Mouse (Mus musculus): ENCODE data around the gene Btbd6. TPM values are rescaled to one million over a fixed set of nuclear protein-coding genes. Genes with fewer than 3 reads are reported as not detected.

Gene Btbd6
- polyA plus RNA-seq, 1 experiment: not detected

GRCm38 (mm10) chr12:112951150-112951842 lies 25.0 kb upstream of the Btbd6 start:
- H3K4me1 ChIP-seq (ENCODE audit: control insufficient read depth, insufficient read depth, low read length): peaks cover 14% of the 10 kb centered on the region
- TF ChIP-seq POLR2A (IDR thresholded peaks at IDR 0.05; ENCODE audit: insufficient read depth, low read depth, low read length): no peak
- TF ChIP-seq CTCF (IDR thresholded peaks at IDR 0.05; ENCODE audit: insufficient read depth, low read depth, low read length): no peak
- WGBS: 27% methylated on average over 7 of the region's 7 CpGs
- no peak overlapping the region for H3K4me3 ChIP-seq (ENCODE audit: insufficient read depth, low read depth, low read length)
- peak overlapping the region; percentile 65; the same call in 1 of the 2 replicates for H3K27ac ChIP-seq (ENCODE audit: insufficient read depth, low read depth, low read length)

GRCm38 (mm10) chr12:112952433-112952832 lies 23.8 kb upstream of the Btbd6 start:
- no peak for TF ChIP-seq CTCF (IDR thresholded peaks at IDR 0.05; ENCODE audit: insufficient read depth, low read depth, low read length)
- Histone ChIP-seq H3K27ac (ENCODE audit: insufficient read depth, low read depth, low read length) (no peak overlapping the region), H3K4me1 (ENCODE audit: control insufficient read depth, insufficient read depth, low read length) (peaks cover 19% of the 10 kb centered on the region), H3K4me3 (ENCODE audit: insufficient read depth, low read depth, low read length) (no peak overlapping the region)
- WGBS: 60% methylated on average over 8 of the region's 8 CpGs

- H3K4me3 ChIP-seq (ENCODE audit: insufficient read depth, low read depth, low read length): no peak overlapping the region
- TF ChIP-seq CTCF (IDR thresholded peaks at IDR 0.05; ENCODE audit: insufficient read depth, low read depth, low read length): no peak
- TF ChIP-seq POLR2A (IDR thresholded peaks at IDR 0.05; ENCODE audit: insufficient read depth, low read depth, low read length): no peak
- H3K4me1 ChIP-seq (ENCODE audit: control insufficient read depth, insufficient read depth, low read length): peaks cover 19% of the 10 kb centered on the region
- 76% methylated on average over 3 of the region's 3 CpGs for WGBS
- no peak overlapping the region for H3K27ac ChIP-seq (ENCODE audit: insufficient read depth, low read depth, low read length)
Measured at GRCm38 (mm10) chr12:112952926-112953565, 23.2 kb upstream of the Btbd6 start.

- H3K4me3 ChIP-seq (ENCODE audit: insufficient read depth, low read depth, low read length): no peak overlapping the region
- 26% methylated on average over 4 of the region's 4 CpGs for WGBS
- no peak for TF ChIP-seq POLR2A (IDR thresholded peaks at IDR 0.05; ENCODE audit: insufficient read depth, low read depth, low read length)
- TF ChIP-seq CTCF (IDR thresholded peaks at IDR 0.05; ENCODE audit: insufficient read depth, low read depth, low read length): peak; percentile 64
- no peak overlapping the region for H3K27ac ChIP-seq (ENCODE audit: insufficient read depth, low read depth, low read length)
- peaks cover 10% of the 10 kb centered on the region for H3K4me1 ChIP-seq (ENCODE audit: control insufficient read depth, insufficient read depth, low read length)
Measured at GRCm38 (mm10) chr12:112955800-112956199, 20.5 kb upstream of the Btbd6 start.

- H3K4me3 ChIP-seq (ENCODE audit: insufficient read depth, low read depth, low read length): no peak overlapping the region
- TF ChIP-seq POLR2A (IDR thresholded peaks at IDR 0.05; ENCODE audit: insufficient read depth, low read depth, low read length): no peak
- TF ChIP-seq CTCF (IDR thresholded peaks at IDR 0.05; ENCODE audit: insufficient read depth, low read depth, low read length): no peak
- 25% methylated on average over 4 of the region's 4 CpGs for WGBS
- no peak overlapping the region for H3K27ac ChIP-seq (ENCODE audit: insufficient read depth, low read depth, low read length)
- peaks cover 12% of the 10 kb centered on the region for H3K4me1 ChIP-seq (ENCODE audit: control insufficient read depth, insufficient read depth, low read length)
Measured at GRCm38 (mm10) chr12:112958303-112958702, 18.0 kb upstream of the Btbd6 start.

GRCm38 (mm10) chr12:112959421-112959820 lies 16.9 kb upstream of the Btbd6 start:
- H3K4me3 ChIP-seq (ENCODE audit: insufficient read depth, low read depth, low read length): no peak overlapping the region
- TF ChIP-seq CTCF (IDR thresholded peaks at IDR 0.05; ENCODE audit: insufficient read depth, low read depth, low read length) (no peak), POLR2A (IDR thresholded peaks at IDR 0.05; ENCODE audit: insufficient read depth, low read depth, low read length) (no peak)
- WGBS: 81% methylated on average over 8 of the region's 8 CpGs
- H3K4me1 ChIP-seq (ENCODE audit: control insufficient read depth, insufficient read depth, low read length): peaks cover 12% of the 10 kb centered on the region
- H3K27ac ChIP-seq (ENCODE audit: insufficient read depth, low read depth, low read length): no peak overlapping the region

GRCm38 (mm10) chr12:112961428-112961827 lies 14.9 kb upstream of the Btbd6 start:
- H3K4me1 ChIP-seq (ENCODE audit: control insufficient read depth, insufficient read depth, low read length): peaks cover 11% of the 10 kb centered on the region
- TF ChIP-seq CTCF (IDR thresholded peaks at IDR 0.05; ENCODE audit: insufficient read depth, low read depth, low read length): no peak
- no peak for TF ChIP-seq POLR2A (IDR thresholded peaks at IDR 0.05; ENCODE audit: insufficient read depth, low read depth, low read length)
- 44% methylated on average over 7 of the region's 7 CpGs for WGBS
- no peak overlapping the region for H3K27ac ChIP-seq (ENCODE audit: insufficient read depth, low read depth, low read length)
- H3K4me3 ChIP-seq (ENCODE audit: insufficient read depth, low read depth, low read length): no peak overlapping the region

- no peak overlapping the region for H3K27ac ChIP-seq (ENCODE audit: insufficient read depth, low read depth, low read length)
- TF ChIP-seq CTCF (IDR thresholded peaks at IDR 0.05; ENCODE audit: insufficient read depth, low read depth, low read length): no peak
- no peak for TF ChIP-seq POLR2A (IDR thresholded peaks at IDR 0.05; ENCODE audit: insufficient read depth, low read depth, low read length)
- H3K4me1 ChIP-seq (ENCODE audit: control insufficient read depth, insufficient read depth, low read length): peaks cover 7% of the 10 kb centered on the region; the same call in 1 of the 2 replicates
- no peak overlapping the region for H3K4me3 ChIP-seq (ENCODE audit: insufficient read depth, low read depth, low read length)
- 80% methylated on average over 5 of the region's 5 CpGs for WGBS
Measured at GRCm38 (mm10) chr12:112961872-112962271, 14.4 kb upstream of the Btbd6 start.

- H3K27ac ChIP-seq (ENCODE audit: insufficient read depth, low read depth, low read length): no peak overlapping the region
- TF ChIP-seq CTCF (IDR thresholded peaks at IDR 0.05; ENCODE audit: insufficient read depth, low read depth, low read length): no peak
- no peak for TF ChIP-seq POLR2A (IDR thresholded peaks at IDR 0.05; ENCODE audit: insufficient read depth, low read depth, low read length)
- H3K4me3 ChIP-seq (ENCODE audit: insufficient read depth, low read depth, low read length): no peak overlapping the region
- 89% methylated on average over 13 of the region's 13 CpGs for WGBS
- H3K4me1 ChIP-seq (ENCODE audit: control insufficient read depth, insufficient read depth, low read length): peaks cover 7% of the 10 kb centered on the region; the same call in 1 of the 2 replicates
Measured at GRCm38 (mm10) chr12:112965783-112966182, 10.5 kb upstream of the Btbd6 start.
